Mouse (Mus musculus): ENCODE results near the gene Tomm22. TPM values are rescaled to one million over a fixed set of nuclear protein-coding genes. Genes with fewer than 3 reads are reported as not detected.

Gene Tomm22
- total RNA-seq, 1 experiment from 2014 or later = 106 TPM

- no peak for ATAC-seq (replicated peaks; ENCODE audit: insufficient number of reproducible peaks, low FRiP score, low TSS enrichment, poor library complexity, severe bottlenecking)
These were observed 13.2 kb downstream of the Tomm22 start for GRCm38 (mm10) chr15:79683707-79684465.

- ATAC-seq (replicated peaks; ENCODE audit: insufficient number of reproducible peaks, low FRiP score, low TSS enrichment, poor library complexity, severe bottlenecking) = no peak
These were observed 14.0 kb downstream of the Tomm22 start for GRCm38 (mm10) chr15:79684616-79685015.

- ATAC-seq (replicated peaks; ENCODE audit: insufficient number of reproducible peaks, low FRiP score, low TSS enrichment, poor library complexity, severe bottlenecking) = no peak
These were observed 14.5 kb downstream of the Tomm22 start for GRCm38 (mm10) chr15:79685141-79685641.

DNA sequence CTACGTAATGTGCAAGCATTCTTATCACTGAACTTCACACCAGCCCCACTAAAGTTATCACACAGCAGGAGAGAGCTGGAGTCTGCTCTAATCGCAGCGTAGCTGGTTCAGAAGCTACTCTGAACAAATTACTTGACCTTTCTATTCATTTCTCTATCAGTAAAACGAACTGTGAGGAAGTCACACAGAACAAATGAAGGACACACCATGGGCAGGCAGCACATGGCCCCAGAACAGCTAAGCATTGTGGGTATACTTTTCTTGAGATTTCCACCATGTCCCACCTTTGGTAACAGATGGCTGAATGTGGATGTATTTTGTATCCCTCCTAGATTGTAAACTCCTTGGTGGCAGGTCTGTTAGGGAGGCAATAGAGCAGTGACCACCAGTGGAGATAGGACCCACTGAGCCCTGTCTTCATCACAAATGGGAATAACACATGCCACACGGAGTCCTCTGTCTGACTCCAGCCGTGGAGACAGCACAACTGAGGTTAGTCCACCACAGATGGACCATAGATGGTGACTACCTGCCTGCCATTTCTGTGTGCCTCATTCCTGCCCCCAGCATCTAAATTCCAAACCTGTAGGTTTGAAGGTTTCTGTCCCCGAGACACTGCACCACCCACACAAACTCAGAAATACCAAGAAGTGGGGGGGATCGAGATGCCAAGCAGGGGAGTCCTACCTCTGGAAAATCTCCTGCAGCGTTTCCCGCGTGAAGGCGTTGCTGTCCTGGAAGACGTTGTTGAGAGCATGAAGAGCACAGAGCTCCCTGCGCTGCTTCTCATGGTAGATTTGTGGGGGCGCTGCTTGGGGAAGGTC is 15.6 kb downstream of the Tomm22 start:
- no peak for ATAC-seq (replicated peaks; ENCODE audit: insufficient number of reproducible peaks, low FRiP score, low TSS enrichment, poor library complexity, severe bottlenecking)

DNA sequence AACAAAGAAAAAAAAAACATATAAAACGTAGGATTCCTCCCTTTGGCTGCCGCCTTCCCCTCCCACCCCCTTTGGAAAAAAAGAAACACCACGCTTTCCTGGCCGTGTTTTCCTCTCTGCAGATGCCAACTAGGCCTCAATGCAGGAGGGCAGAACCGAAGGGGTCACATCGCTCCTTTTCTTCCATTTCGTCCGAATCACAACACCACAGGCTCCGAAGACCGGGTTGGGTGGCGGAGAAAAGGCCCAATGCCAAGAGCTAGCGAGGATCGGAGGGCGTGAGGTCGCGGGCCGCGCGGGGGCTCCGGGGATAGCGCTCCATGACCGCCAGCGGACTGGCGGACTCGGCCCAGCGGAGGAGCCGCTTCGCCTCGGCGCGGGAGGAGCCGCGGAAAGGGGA is 16.5 kb downstream of the Tomm22 start:
- ATAC-seq (replicated peaks; ENCODE audit: insufficient number of reproducible peaks, low FRiP score, low TSS enrichment, poor library complexity, severe bottlenecking) = no peak

DNA sequence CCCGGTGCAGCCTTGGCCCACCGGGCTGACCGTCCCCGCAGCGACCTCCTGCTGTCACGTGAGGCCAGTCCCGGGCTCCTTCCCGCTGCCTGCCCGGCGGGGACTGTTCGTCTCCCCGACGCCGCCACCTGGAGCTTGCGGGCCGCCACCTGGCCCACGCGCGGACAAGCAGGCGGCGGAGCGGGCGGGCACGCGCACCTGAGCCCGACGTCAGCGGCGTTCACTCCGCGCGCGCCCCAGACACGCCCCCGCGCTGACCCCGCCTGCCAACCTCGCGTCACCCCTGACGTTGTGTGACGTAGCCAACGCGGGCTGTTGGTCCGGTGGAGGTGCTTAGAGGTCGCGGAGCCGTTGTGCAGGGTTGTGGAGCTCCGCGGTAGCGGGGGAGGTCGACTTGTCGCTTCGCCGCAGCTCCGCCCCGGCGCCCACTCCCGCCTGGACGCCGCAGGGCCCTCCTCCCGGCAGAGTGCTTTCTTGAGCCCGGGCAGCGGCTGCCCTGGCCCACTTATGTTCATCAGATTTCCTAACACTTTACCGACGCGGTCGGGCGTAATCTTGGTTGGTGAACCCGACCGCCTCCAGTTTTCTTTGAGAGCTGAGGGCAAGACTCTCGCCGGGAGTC is 17.1 kb downstream of the Tomm22 start, which contains the start of gene Josd1:
Josd1 (minus strand) TSS at position 274 of the 622 bp plus-strand sequence.
- ATAC-seq (replicated peaks; ENCODE audit: insufficient number of reproducible peaks, low FRiP score, low TSS enrichment, poor library complexity, severe bottlenecking) = peak; percentile 47

GRCm38 (mm10) chr15:79688268-79688956 is 17.8 kb downstream of the Tomm22 start:
- ATAC-seq (replicated peaks; ENCODE audit: insufficient number of reproducible peaks, low FRiP score, low TSS enrichment, poor library complexity, severe bottlenecking) = no peak

DNA sequence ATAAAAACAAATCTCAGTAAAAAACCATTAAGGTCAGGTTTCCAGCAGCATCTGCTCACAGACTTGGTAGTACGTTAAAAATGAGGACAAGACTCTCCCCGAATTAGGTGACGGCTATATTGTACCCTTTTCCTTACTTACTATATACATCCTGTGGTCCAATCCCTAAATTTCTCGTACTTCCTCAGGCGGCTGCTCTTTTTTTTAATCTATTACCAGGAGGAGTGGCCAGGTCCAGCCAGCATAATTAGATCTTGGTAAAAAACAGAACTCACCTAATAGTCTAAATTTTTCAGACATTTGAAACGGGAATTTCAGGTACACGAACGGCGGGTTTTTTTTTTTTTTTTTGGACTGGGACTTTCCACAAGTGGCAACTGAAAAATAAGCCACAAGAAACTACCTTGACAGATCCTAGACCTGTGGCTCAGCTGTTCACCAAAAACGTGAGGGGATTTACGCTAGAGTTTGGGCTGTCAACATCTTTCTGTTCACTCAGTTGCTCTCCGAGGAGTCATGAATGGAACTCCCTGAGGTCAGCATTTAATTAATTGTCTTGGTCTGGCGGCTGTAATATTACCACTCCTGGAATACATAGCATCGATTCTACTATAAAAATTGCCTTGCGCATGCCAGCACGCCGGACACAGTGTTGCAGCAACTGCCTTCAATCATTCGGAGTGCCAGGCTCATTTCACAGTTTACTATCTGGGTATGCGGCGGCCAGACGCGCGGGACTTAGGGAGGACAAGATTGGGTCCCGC is 19.2 kb downstream of the Tomm22 start:
- no peak for ATAC-seq (replicated peaks; ENCODE audit: insufficient number of reproducible peaks, low FRiP score, low TSS enrichment, poor library complexity, severe bottlenecking)

DNA sequence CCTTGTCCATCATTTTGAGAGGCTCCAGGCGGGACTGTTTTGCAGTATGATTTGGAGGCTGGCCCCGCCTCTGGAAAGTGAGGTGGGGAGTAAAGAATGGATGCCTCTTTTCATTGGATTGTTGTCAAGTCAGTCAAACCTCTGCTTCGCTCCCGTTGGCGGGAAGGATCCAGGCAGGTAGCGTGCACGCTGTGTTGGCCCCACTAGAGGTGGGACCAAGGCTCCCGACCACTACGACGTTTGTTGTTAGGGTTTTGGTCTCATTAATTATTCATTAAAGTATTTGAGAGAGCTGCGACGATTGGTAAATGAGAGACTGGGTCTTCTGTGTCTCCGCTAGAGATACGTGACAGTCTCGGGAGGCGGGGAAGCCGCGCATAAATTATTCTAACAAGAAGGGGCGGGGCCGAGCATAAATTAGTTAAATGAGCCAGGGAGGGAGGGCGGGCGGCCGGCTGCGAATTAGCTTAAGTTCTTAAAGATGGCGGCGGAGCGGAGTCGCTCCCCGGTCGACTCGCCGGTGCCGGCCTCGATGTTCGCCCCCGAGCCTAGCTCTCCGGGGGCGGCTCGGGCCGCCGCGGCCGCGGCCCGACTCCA is 19.9 kb downstream of the Tomm22 start, which contains the start of gene Gtpbp1:
Gtpbp1 (plus strand) TSS at position 420 of the 597 bp plus-strand sequence.
- ATAC-seq (replicated peaks; ENCODE audit: insufficient number of reproducible peaks, low FRiP score, low TSS enrichment, poor library complexity, severe bottlenecking) = peak; percentile 87

GRCm38 (mm10) chr15:79691023-79691508 is 20.4 kb downstream of the Tomm22 start:
- no peak for ATAC-seq (replicated peaks; ENCODE audit: insufficient number of reproducible peaks, low FRiP score, low TSS enrichment, poor library complexity, severe bottlenecking)

DNA sequence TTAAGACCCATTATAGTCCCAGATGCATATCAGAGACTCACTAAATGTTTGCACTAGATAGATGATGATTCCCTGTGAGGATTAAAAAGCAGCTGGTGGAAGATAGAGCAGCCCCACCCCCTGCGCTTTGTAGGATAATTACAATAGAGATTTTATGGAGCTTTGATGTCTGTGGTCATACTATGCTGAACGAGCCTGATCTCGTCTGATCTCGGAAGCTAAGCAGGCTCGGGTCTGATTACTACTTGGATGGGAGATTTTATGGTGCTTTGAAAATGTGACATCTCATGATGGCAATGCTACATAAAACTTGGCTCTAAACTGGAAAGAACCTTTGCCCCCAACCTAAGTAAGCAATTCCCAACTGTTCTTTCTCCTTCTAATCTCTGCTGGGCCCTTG is 21.7 kb downstream of the Tomm22 start:
- no peak for ATAC-seq (replicated peaks; ENCODE audit: insufficient number of reproducible peaks, low FRiP score, low TSS enrichment, poor library complexity, severe bottlenecking)

GRCm38 (mm10) chr15:79693740-79694139 is 23.1 kb downstream of the Tomm22 start:
- no peak for ATAC-seq (replicated peaks; ENCODE audit: insufficient number of reproducible peaks, low FRiP score, low TSS enrichment, poor library complexity, severe bottlenecking)

DNA sequence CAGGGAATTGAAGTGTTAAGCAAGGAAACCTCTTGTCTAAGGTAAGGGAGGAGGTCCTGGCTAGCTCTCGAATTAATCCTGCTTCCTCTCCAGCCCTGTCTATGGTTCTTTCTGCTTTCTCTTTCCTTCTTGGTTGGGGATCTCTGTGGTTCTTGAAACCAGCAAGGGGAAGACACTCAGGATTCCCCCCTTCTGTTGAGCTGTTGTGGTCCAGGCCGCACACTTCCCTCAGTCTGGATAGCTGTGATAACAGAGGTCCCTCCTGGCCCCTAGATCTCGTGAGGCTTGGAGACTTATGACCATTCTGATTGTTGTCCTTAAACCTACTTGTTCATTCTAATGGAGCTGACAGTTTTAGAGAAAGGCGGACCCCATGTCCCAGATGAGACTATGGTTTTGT is 23.9 kb downstream of the Tomm22 start:
- no peak for ATAC-seq (replicated peaks; ENCODE audit: insufficient number of reproducible peaks, low FRiP score, low TSS enrichment, poor library complexity, severe bottlenecking)

GRCm38 (mm10) chr15:79695516-79695915 is 24.9 kb downstream of the Tomm22 start:
- no peak for ATAC-seq (replicated peaks; ENCODE audit: insufficient number of reproducible peaks, low FRiP score, low TSS enrichment, poor library complexity, severe bottlenecking)

DNA sequence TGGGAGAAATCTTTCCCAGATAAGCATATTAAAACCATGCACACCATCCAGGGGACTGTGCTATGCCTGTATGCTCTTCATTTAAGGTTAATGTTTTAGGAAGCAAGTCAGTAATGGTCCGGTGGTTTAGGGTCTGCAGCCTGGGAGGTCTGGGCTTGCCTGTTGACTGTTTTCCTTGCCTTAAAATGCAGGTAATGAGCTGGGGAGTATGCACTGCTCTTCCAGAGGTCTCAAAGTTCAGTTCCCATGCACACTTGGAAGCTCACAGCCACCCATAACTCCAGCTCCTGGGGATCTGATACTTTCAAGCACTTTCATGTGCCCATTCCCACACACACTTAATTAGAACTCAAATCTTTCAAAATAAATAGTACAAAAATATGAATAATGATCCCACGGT is 25.8 kb downstream of the Tomm22 start:
- ATAC-seq (replicated peaks; ENCODE audit: insufficient number of reproducible peaks, low FRiP score, low TSS enrichment, poor library complexity, severe bottlenecking) = no peak

DNA sequence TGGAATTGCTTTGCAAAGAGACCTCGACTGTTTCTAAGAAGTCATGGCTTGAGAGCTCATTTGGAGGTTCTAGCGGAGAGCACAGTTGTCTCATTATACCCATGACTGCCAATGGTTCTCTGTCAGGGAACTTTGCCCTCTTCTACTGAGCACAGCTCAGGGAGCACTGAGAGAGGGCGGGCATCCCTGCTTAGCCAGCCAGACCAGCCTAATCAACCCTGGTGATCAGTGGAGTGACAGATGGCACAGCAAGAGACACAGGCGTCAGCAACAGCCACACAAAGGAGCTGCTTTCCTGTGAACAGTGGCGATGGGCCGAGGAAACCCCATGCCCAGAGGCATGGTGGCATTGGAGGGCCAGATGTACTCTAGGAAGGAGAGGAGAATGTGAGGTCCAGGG is 26.4 kb downstream of the Tomm22 start:
- no peak for ATAC-seq (replicated peaks; ENCODE audit: insufficient number of reproducible peaks, low FRiP score, low TSS enrichment, poor library complexity, severe bottlenecking)

- ATAC-seq (replicated peaks; ENCODE audit: insufficient number of reproducible peaks, low FRiP score, low TSS enrichment, poor library complexity, severe bottlenecking) = no peak
These were observed 27.0 kb downstream of the Tomm22 start for GRCm38 (mm10) chr15:79697558-79698187.

Measured in monocyte, adult 5-6 weeks (primary cell).